Mouse (Mus musculus) forebrain, embryonic 16.5 days (tissue): ENCODE data around the gene Cd40. TPM values are rescaled to one million over a fixed set of nuclear protein-coding genes. Genes with fewer than 3 reads are reported as not detected.
A peak's percentile ranks its signal among the peaks of the same experiment; 100 is the strongest.

Experiments
- ATAC-seq: fragments of 200-750 bp; cut with Nextera tagmentation; 2 replicates; pipeline ENCODE4 v1.8.0; 2017; ENCODE audit warnings: mild to moderate bottlenecking, moderate library complexity
- H3K27ac ChIP-seq: fragments of 300-500 bp; sonication (generic); 2 replicates; pipeline ENCODE4 v1.5.1; 2014; ENCODE audit warnings: low read length, control low read depth
- H3K27me3 ChIP-seq: fragments of 300-500 bp; sonication (generic); replicated peaks from 2 replicates; pipeline ENCODE4 v1.6.1; 2014; ENCODE audit warnings: low read length; ENCODE audit not compliant: control insufficient read depth, insufficient read depth
- H3K36me3 ChIP-seq: fragments of 300-500 bp; sonication (generic); 2 replicates; pipeline ENCODE4 v1.6.1; 2014; ENCODE audit not compliant: control insufficient read depth, insufficient read depth
- H3K4me1 ChIP-seq: fragments of 300-500 bp; sonication (generic); replicated peaks from 2 replicates; pipeline ENCODE4 v1.6.1; 2014; ENCODE audit warnings: low read length; ENCODE audit not compliant: control insufficient read depth, insufficient read depth
- H3K4me2 ChIP-seq: fragments of 300-500 bp; sonication (generic); 2 replicates; pipeline ENCODE4 v1.6.1; 2014; ENCODE audit warnings: mild to moderate bottlenecking, low read length, control low read depth
- H3K4me3 ChIP-seq: fragments of 300-500 bp; sonication (generic); replicated peaks from 2 replicates; pipeline ENCODE4 v1.5.1; 2014; ENCODE audit warnings: mild to moderate bottlenecking, low read length, control low read depth
- H3K9ac ChIP-seq: fragments of 300-500 bp; sonication (generic); replicated peaks from 2 replicates; pipeline ENCODE4 v1.6.1; 2014; ENCODE audit warnings: low read depth, low read length, control low read depth
- H3K9me3 ChIP-seq: fragments of 300-500 bp; sonication (generic); 2 replicates; pipeline ENCODE4 v1.6.1; 2016; ENCODE audit warnings: low read length; ENCODE audit not compliant: control insufficient read depth
- WGBS: fragments of 180-500 bp; shearing (Covaris S2); extraction: QIAGEN DNeasy Blood & Tissue Kit; methylation state at CpG from one replicate; pipeline ENCODE4 v1.1.7; 2014; 5-methylcytosine and 5-hydroxymethylcytosine counted together
- polyA plus RNA-seq: library from polyadenylated mRNA; unstranded; fragments of >200 nt; fragmentation: Nextera tagmentation; extraction: Ambion mirVana; gene quantifications from 2 replicates; pipeline ENCODE4 v1.2.1, GENCODE M21; 2015

The Cd40 gene
- polyA plus RNA-seq, 1 experiment from 2014 or later, result 5.0 TPM

DNA sequence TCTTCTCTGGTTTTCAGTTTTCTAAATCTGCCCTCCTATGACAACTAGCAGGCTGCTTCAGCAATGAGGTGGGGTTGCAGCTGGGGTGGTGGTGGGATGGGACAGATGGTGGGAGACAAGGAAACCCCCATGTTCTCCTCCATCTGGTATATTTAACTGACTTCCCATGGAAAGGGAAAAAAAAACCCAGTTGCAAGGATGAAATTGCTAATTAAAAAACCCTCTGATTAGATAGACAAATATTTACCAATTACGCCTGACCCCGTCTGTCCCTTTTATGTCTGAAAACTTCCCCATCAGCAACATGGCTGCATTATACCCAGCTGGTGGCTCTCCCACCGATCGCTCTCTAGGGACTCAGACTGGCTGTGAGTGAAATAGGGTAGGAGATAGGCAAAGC is 31.2 kb downstream of the Cd40 start:
- H3K4me3 ChIP-seq, result no peak overlapping the region
- no peaks in the 10 kb centered on the region for H3K9me3 ChIP-seq
- H3K27me3 ChIP-seq, result no peaks in the 10 kb centered on the region
- H3K9ac ChIP-seq, result no peak overlapping the region
- no peaks in the 10 kb centered on the region for H3K36me3 ChIP-seq
- H3K4me1 ChIP-seq, result peaks cover 9% of the 10 kb centered on the region
- ATAC-seq, result 0 out of 2 replicates have a peak, but pooled peaks have one; percentile 45
- H3K4me2 ChIP-seq, result no peak overlapping the region
- no peak overlapping the region for H3K27ac ChIP-seq
- 46% methylated on average over 4 of the region's 4 CpGs for WGBS

DNA sequence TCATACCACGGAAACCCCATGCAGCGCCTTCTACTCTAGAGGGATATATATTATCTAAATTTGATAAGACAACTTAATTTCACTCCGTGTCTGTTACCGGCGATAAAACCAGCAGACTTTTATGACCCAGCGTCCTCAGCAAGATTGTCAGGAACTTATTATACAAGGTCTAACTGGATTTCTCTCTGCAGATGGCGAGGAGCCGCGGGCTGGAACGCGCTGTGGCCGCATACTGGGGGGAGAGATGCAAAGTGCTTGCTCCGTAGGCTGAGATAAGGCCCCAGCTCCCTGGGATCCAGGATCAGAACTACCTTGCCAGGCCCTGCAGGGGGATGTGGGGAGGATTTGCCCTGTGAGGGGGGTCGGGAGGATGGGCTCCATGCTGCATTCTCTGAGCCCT is 34.0 kb downstream of the Cd40 start:
- no peaks in the 10 kb centered on the region for H3K36me3 ChIP-seq
- no peak overlapping the region for H3K4me3 ChIP-seq
- H3K4me2 ChIP-seq, result no peak overlapping the region
- H3K9ac ChIP-seq, result no peak overlapping the region
- H3K27ac ChIP-seq, result no peak overlapping the region
- peaks cover 9% of the 10 kb centered on the region for H3K4me1 ChIP-seq
- no peak for ATAC-seq
- H3K27me3 ChIP-seq, result no peaks in the 10 kb centered on the region
- WGBS, result 54% methylated on average over 14 of the region's 14 CpGs
- no peaks in the 10 kb centered on the region for H3K9me3 ChIP-seq

DNA sequence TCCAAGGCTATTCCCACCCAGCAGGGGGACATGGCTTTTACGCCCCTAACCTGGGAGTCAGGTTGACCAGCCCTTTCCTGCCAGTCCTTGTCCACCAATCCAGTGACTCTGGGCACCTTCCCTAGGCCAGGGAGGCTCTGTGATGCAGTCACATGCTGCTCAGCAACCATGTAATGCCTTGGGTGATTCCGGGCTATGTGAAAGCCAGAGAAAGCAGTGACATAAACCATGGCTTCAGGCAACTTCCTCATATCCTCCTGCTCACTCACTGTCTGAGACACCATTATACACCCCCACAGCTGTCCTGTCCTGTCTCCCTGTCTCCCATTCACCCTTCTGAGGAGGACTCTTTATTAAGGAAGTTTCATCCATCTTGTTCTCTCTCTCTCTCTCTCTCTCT is 35.2 kb downstream of the Cd40 start, which contains the start of gene 1700025C18Rik:
Gene 1700025C18Rik (minus strand): TSS at position 101 of the 400 bp plus-strand sequence.
- Histone ChIP-seq H3K27ac (no peak within 1 kb of the TSS), H3K27me3 (no peaks in the 10 kb centered on the region), H3K4me1 (peaks cover 12% of the 10 kb centered on the region), H3K9me3 (no peaks in the 10 kb centered on the region), H3K36me3 (no peaks in the 10 kb centered on the region), H3K4me2 (no peak within 1 kb of the TSS), H3K4me3 (no peak within 1 kb of the TSS), H3K9ac (no peak within 1 kb of the TSS)
- WGBS, result 87% methylated on average over 2 of the region's 2 CpGs
- no peak for ATAC-seq

DNA sequence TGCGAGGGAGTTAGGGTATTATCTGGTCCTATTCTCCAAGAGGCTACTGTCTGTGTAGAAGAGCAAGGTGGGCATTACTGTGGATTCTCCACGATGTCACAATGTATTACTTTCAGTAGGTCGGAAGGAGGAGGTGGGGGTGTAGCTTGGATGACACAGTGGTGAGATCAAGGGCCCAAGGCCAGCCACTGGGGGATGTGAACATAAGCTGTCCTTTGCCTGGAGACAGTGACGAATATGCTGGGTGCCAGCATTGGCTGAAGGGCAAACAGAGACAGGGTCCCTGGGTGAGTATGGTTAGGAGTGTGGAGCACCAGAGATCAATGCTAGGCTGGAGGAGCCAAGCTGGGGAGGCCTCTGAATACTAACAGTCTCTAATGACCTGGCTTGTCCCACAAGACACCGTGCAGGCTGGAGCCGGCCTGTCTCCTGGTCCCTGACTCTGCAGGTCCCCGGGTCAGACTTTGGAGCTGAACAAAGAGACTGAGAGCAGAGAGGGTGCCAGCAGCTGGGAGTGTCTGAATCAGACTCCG is 36.1 kb downstream of the Cd40 start:
- WGBS, result 68% methylated on average over 8 of the region's 8 CpGs
- H3K27me3 ChIP-seq, result no peaks in the 10 kb centered on the region
- H3K4me1 ChIP-seq, result peaks cover 16% of the 10 kb centered on the region
- H3K9ac ChIP-seq, result no peak overlapping the region
- H3K27ac ChIP-seq, result no peak overlapping the region
- no peaks in the 10 kb centered on the region for H3K9me3 ChIP-seq
- no peaks in the 10 kb centered on the region for H3K36me3 ChIP-seq
- H3K4me3 ChIP-seq, result no peak overlapping the region
- ATAC-seq, result no peak
- no peak overlapping the region for H3K4me2 ChIP-seq

DNA sequence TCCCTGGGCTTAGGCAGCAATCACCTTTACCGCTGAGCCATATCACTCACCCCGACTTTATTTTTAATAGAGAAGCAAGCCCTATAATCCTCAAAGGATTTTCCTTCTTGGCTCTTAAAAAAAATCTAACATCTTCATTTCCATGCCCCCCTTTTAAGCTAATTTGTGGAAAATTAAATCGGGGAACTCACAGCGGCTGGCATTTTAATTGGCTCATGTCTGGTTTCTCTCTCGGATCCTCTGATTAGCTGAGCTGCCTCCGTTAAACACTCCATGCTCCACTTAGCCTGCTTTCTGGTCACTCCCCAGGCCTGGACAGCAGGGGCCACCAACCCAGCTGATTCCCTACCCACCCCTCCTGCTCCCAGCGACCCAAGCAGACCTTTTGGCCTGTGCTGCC is 37.0 kb downstream of the Cd40 start:
- Histone ChIP-seq H3K9ac (no peak overlapping the region), H3K27ac (no peak overlapping the region), H3K9me3 (no peaks in the 10 kb centered on the region), H3K4me3 (no peak overlapping the region), H3K36me3 (no peaks in the 10 kb centered on the region), H3K4me1 (peaks cover 16% of the 10 kb centered on the region), H3K4me2 (no peak overlapping the region), H3K27me3 (no peaks in the 10 kb centered on the region)
- ATAC-seq, result no peak
- WGBS, result 29% methylated on average over 7 of the region's 7 CpGs

DNA sequence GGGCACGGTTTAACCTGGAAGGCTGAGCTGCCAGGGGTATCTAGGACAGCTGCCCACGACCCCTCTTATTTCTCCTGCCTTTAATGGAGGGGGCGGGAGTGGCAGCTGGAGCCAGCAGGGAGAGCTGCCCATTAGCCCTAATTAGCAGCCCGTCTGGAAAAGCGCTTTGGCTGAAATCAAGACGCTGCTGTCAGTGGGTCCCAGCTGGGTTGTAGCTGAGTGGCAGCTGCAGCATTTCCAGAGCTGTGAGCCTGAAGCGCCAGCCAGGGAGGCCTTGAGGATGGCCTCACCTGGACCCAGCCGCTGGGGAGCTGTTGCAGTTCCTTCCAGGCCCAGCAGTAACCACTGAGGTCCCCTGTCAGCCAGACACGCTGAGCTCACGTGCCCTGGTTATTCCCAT is 40.9 kb downstream of the Cd40 start:
- peak; percentile 70 for ATAC-seq
- H3K9me3 ChIP-seq, result no peaks in the 10 kb centered on the region
- no peaks in the 10 kb centered on the region for H3K27me3 ChIP-seq
- H3K4me2 ChIP-seq, result no peak overlapping the region
- H3K36me3 ChIP-seq, result no peaks in the 10 kb centered on the region
- WGBS, result 6% methylated on average over 10 of the region's 10 CpGs
- H3K9ac ChIP-seq, result no peak overlapping the region
- H3K27ac ChIP-seq, result peak overlapping the region; percentile 48; the same call in 1 of the 2 replicates
- peaks cover 23% of the 10 kb centered on the region for H3K4me1 ChIP-seq
- no peak overlapping the region for H3K4me3 ChIP-seq

DNA sequence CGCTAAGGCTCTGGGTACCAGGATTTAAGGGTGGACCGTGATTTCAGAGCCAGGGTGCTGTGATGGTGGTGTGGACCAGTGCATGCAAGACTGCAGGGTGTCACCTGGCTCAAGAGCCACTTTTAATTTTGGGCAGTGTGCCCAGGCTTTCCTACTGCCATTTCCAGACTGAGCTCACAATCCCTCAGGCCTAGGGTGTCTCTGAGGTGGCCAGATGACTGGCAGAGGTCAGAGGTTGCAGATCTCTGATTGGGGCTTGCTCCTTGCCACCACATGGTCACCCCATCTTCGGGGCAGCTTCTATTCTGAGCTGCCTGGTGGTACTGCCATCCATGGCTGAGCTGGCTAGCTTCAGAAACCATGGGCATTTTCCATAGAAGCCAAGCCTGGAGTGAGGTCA is 43.4 kb downstream of the Cd40 start:
- peaks cover 23% of the 10 kb centered on the region for H3K4me1 ChIP-seq
- H3K36me3 ChIP-seq, result no peaks in the 10 kb centered on the region
- no peak for ATAC-seq
- no peak overlapping the region for H3K27ac ChIP-seq
- H3K4me3 ChIP-seq, result no peak overlapping the region
- no peaks in the 10 kb centered on the region for H3K27me3 ChIP-seq
- H3K9ac ChIP-seq, result no peak overlapping the region
- H3K4me2 ChIP-seq, result no peak overlapping the region
- WGBS, result 90% methylated on average over 3 of the region's 3 CpGs
- no peaks in the 10 kb centered on the region for H3K9me3 ChIP-seq

DNA sequence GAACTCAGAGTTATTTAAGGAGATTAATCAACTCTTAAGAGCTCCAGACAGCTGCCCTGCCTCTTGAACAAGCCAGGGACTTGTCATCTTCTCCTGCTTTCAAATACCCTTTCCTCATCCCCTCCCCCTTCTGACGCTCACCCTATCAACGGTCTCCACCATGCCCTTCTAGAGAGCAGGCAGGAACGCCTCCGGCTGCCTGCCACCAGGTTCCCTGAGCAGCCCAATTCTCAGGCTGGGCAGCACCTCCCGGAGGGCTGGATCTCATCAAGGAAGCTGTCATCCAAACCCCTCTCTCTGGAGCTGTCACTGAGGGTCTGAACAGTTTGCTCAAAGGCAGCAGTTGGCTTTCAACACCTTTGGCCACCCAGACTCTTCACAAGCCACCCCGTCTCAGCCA is 45.3 kb downstream of the Cd40 start:
- Histone ChIP-seq H3K9ac (no peak overlapping the region), H3K27me3 (no peaks in the 10 kb centered on the region), H3K4me3 (no peak overlapping the region), H3K9me3 (no peaks in the 10 kb centered on the region), H3K27ac (no peak overlapping the region), H3K36me3 (no peaks in the 10 kb centered on the region), H3K4me1 (peaks cover 26% of the 10 kb centered on the region), H3K4me2 (no peak overlapping the region)
- WGBS, result 9% methylated on average over 6 of the region's 6 CpGs
- no peak for ATAC-seq

DNA sequence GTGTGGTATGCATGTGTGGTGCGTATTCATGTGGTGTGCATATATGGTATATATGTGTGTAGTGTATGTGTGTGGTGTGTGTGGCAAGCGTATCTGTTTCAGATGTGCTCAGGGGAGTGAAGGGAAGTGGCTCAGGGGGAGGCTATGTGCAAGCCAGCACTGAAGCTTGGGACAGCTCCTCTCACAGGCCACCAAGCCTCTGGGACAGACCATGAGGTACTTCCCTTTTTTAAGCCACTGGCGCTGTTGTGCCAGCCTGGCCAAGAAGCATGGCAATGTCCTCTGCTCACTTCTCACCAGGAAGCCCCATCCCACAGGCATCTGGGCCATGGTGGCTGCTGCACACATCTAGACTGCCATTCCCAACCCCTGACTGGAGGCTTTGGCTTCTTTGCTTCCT is 47.5 kb downstream of the Cd40 start:
- H3K9me3 ChIP-seq, result no peaks in the 10 kb centered on the region
- H3K4me3 ChIP-seq, result no peak overlapping the region
- no peak overlapping the region for H3K4me2 ChIP-seq
- H3K27ac ChIP-seq, result no peak overlapping the region
- ATAC-seq, result no peak
- no peak overlapping the region for H3K9ac ChIP-seq
- H3K36me3 ChIP-seq, result no peaks in the 10 kb centered on the region
- peaks cover 22% of the 10 kb centered on the region for H3K4me1 ChIP-seq
- 0 out of 2 replicates have a peak, but pooled peaks cover under 1% of the 10 kb centered on the region for H3K27me3 ChIP-seq
- WGBS, result 91% methylated on average over 3 of the region's 3 CpGs
